Mouse (Mus musculus) brown adipose tissue, adult 24 weeks (tissue): Measurements from ENCODE around the gene Gipr. TPM values are rescaled to one million over a fixed set of nuclear protein-coding genes. Genes with fewer than 3 reads are reported as not detected.
A peak's percentile ranks its signal among the peaks of the same experiment; 100 is the strongest.

Source experiments
- H3K27ac ChIP-seq: fragments of 200-500 bp; replicated peaks from 2 replicates; pipeline ENCODE4 v1.5.1; 2012; ENCODE audit warnings: low read depth, mild to moderate bottlenecking, low read length
- H3K4me1 ChIP-seq: fragments of 200-500 bp; 2 replicates; pipeline ENCODE4 v1.6.1; 2012; ENCODE audit warnings: low read length, mixed read lengths; ENCODE audit not compliant: control insufficient read depth, insufficient read depth, insufficient read length
- H3K4me3 ChIP-seq: fragments of 200-500 bp; 2 replicates; pipeline ENCODE4 v1.5.1; 2012; ENCODE audit warnings: low read depth, mild to moderate bottlenecking, low read length, moderate library complexity; ENCODE audit not compliant: insufficient read depth
- polyA plus RNA-seq: library from polyadenylated mRNA; stranded (reverse); fragments of >200 nt; gene quantifications from 2 replicates; pipeline ENCODE4 v1.2.4, GENCODE M21; 2012; ENCODE audit not compliant: missing spikeins, insufficient read depth, insufficient read length

Gipr gene
- polyA plus RNA-seq, 1 experiment, result 0.44 TPM

GRCm38 (mm10) chr7:19147497-19148045, 18.4 kb downstream of the Gipr start:
- H3K27ac ChIP-seq, result no peak overlapping the region
- H3K4me1 ChIP-seq, result peaks cover 6% of the 10 kb centered on the region; the same call in 1 of the 2 replicates
- H3K4me3 ChIP-seq, result no peak overlapping the region

GRCm38 (mm10) chr7:19146793-19147192, 19.1 kb downstream of the Gipr start:
- no peak overlapping the region for H3K27ac ChIP-seq
- H3K4me3 ChIP-seq, result no peak overlapping the region
- H3K4me1 ChIP-seq, result peaks cover 6% of the 10 kb centered on the region; the same call in 1 of the 2 replicates

DNA sequence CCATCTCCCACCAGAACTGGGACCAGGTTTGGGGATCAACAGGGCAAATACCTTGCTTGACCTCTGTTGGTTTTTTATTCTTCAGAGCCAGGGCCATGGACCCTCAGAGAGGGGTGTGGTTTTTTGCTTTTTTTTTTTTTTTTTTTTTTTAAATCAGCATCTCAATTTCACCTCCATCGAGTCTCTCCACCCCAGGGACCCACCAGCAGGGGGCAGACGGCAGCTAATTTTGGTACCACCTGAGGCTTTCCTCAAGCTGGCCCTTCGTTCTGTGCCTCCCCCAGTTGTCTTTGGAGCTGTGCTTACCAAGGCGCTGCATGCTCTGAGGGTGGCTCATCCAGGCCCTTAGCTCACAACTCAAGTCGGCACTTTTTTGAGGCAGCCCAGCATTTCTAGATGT, 28.5 kb downstream of the Gipr start:
- H3K4me3 ChIP-seq, result no peak overlapping the region
- no peaks in the 10 kb centered on the region for H3K4me1 ChIP-seq
- no peak overlapping the region for H3K27ac ChIP-seq

- Histone ChIP-seq H3K27ac (no peak overlapping the region), H3K4me1 (no peaks in the 10 kb centered on the region), H3K4me3 (no peak overlapping the region)
Measured at GRCm38 (mm10) chr7:19136673-19137334, 29.1 kb downstream of the Gipr start.

GRCm38 (mm10) chr7:19136168-19136567, 29.8 kb downstream of the Gipr start:
- Histone ChIP-seq H3K27ac (no peak overlapping the region), H3K4me1 (no peaks in the 10 kb centered on the region), H3K4me3 (no peak overlapping the region)

DNA sequence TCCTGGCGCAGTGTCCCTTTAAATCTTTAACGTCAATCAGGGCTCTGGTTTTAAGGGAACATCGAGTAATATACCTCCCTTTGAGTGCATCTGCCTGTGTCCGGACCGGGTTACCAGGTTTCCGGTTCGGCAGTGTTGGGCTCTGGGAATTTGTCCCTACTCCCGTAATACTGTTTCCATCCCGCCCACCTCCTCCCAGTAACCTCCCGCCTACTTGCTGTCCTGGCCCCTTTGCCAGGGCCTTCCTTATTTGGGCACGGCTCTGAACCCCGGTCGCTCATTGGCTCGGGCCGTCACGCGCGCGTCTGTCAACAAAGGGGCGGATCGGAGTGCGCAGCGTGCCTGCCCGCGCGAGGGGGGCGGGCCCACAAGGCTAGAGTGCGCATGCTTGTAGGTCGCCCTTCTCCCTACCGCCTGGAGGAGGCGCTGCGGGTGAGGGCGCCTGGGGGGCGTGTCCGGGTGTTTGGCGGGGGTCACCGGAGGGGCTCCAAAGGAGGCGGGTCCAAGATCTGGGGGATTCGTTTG, 34.5 kb downstream of the Gipr start:
- peak overlapping the region; percentile 58 for H3K4me3 ChIP-seq
- H3K4me1 ChIP-seq, result no peaks in the 10 kb centered on the region
- H3K27ac ChIP-seq, result peak overlapping the region; percentile 88

- Histone ChIP-seq H3K27ac (peak overlapping the region; percentile 88), H3K4me3 (peak overlapping the region; percentile 52)
Measured at GRCm38 (mm10) chr7:19130657-19131056, 35.3 kb downstream of the Gipr start.

GRCm38 (mm10) chr7:19129396-19129795, 36.5 kb downstream of the Gipr start:
- H3K4me3 ChIP-seq, result no peak overlapping the region
- no peaks in the 10 kb centered on the region for H3K4me1 ChIP-seq
- no peak overlapping the region for H3K27ac ChIP-seq

More at GRCm38 (mm10) chr7:19130657-19131056, 35.3 kb downstream of the Gipr start:
- no peaks in the 10 kb centered on the region for H3K4me1 ChIP-seq

- Histone ChIP-seq H3K4me3 (no peak overlapping the region), H3K4me1 (no peaks in the 10 kb centered on the region), H3K27ac (no peak overlapping the region)
Measured at GRCm38 (mm10) chr7:19127744-19128143, 38.2 kb downstream of the Gipr start.

GRCm38 (mm10) chr7:19124713-19125112, 41.2 kb downstream of the Gipr start:
- no peak overlapping the region for H3K27ac ChIP-seq
- H3K4me3 ChIP-seq, result no peak overlapping the region
- H3K4me1 ChIP-seq, result 0 out of 2 replicates have a peak, but pooled peaks cover 4% of the 10 kb centered on the region

- no peak overlapping the region for H3K27ac ChIP-seq
- H3K4me3 ChIP-seq, result no peak overlapping the region
- H3K4me1 ChIP-seq, result 0 out of 2 replicates have a peak, but pooled peaks cover 6% of the 10 kb centered on the region
Measured at GRCm38 (mm10) chr7:19121686-19122085, 44.2 kb downstream of the Gipr start.

- Histone ChIP-seq H3K27ac (peak within 1 kb of the TSS; percentile 51), H3K4me1 (0 out of 2 replicates have a peak, but pooled peaks cover 6% of the 10 kb centered on the region), H3K4me3 (peak within 1 kb of the TSS; percentile 89)
Measured at GRCm38 (mm10) chr7:19119631-19120429, 46.1 kb downstream of the Gipr start, which contains the start of gene Fbxo46. Gene Fbxo46, plus strand, starts transcription at chr7:19119859.

GRCm38 (mm10) chr7:19119083-19119482, 46.8 kb downstream of the Gipr start:
- Histone ChIP-seq H3K27ac (no peak overlapping the region), H3K4me1 (0 out of 2 replicates have a peak, but pooled peaks cover 6% of the 10 kb centered on the region), H3K4me3 (no peak overlapping the region)

- H3K4me3 ChIP-seq, result no peak within 1 kb of the TSS
Measured at GRCm38 (mm10) chr7:19118028-19118771, 47.7 kb downstream of the Gipr start, which contains the start of gene Gm4969. Gene Gm4969, minus strand, starts transcription at chr7:19118368.

More at GRCm38 (mm10) chr7:19118028-19118771, 47.7 kb downstream of the Gipr start, which contains the start of gene Gm4969:
- Histone ChIP-seq H3K27ac (no peak within 1 kb of the TSS), H3K4me1 (0 out of 2 replicates have a peak, but pooled peaks cover 6% of the 10 kb centered on the region)
